Mouse (Mus musculus): ENCODE measurements around the gene Sfn. TPM values are rescaled to one million over a fixed set of nuclear protein-coding genes. Genes with fewer than 3 reads are reported as not detected.

The Sfn gene
- polyA plus RNA-seq, 1 experiment from 2014 or later = 0.40 TPM

DNA sequence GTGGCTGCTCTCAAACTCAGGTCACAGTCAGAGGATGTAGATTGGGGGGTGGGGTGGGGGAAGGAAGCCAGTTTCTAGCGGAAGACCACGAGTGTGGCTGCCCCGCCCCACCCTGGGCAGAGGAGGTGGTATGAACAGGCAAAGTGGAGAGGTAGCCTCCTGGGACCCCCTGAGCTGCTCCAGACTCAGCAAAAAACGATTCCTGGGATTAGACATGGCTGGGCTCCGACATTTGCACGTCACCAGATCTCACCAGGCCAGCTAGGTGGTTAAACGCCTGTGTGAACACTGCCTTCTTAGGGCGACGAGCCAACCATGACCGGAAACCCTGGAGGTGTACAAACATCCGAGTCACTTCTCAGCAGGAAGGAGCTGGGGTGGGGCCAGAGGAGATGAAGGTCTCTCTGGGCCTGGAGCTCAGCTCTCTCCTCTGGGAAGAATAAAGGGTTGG is 23.7 kb upstream of the Sfn start:
- TF ChIP-seq EP300 (IDR thresholded peaks at IDR 0.05; ENCODE audit: low read depth) (peak; percentile 27; the same call in 1 of the 2 replicates), CTCF (IDR thresholded peaks at IDR 0.05; ENCODE audit: low read depth) (0 out of 2 replicates have a peak, but pooled peaks have one; percentile 1)
- Histone ChIP-seq H3K4me3 (ENCODE audit: low read depth, low read length) (no peak overlapping the region), H3K4me1 (ENCODE audit: insufficient read depth) (peaks cover 28% of the 10 kb centered on the region), H3K36me3 (replicated peaks; ENCODE audit: insufficient read depth, low read length) (peaks cover 18% of the 10 kb centered on the region; the same call in 1 of the 2 replicates), H3K27ac (ENCODE audit: low read depth) (peak overlapping the region; percentile 85), H3K9ac (replicated peaks) (no peak overlapping the region), H3K4me2 (ENCODE audit: low read depth, low read length) (peak overlapping the region; percentile 22; the same call in 1 of the 2 replicates), H3K9me3 (ENCODE audit: low read length) (no peaks in the 10 kb centered on the region), H3K27me3 (ENCODE audit: insufficient read depth, low read length) (no peaks in the 10 kb centered on the region)
- ATAC-seq (peak; percentile 63), DNase-seq (peak; percentile 64)
- 34% methylated on average over 11 of the region's 11 CpGs for WGBS (ENCODE audit: insufficient replicate concordance)

DNA sequence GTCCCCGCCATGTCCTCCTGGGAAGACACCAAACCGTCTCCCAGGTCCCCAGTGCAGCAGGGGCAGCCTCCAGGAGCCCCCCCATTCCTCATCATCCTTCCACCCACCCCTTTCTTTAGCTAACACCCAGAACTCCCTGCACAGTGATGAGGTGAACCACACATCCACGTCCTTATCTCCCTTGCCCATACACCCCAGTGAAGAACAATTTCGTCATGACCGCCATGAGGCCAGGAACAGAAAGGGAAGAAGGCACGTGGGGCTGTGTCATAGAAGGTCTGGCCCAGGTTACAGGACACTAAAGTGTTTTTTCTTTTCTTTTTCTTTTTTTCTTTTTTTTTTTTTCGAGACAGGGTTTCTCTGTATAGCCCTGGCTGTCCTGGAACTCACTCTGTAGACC is 22.9 kb upstream of the Sfn start:
- DNase-seq (no peak), ATAC-seq (peak; percentile 73)
- Histone ChIP-seq H3K4me1 (ENCODE audit: insufficient read depth) (peaks cover 33% of the 10 kb centered on the region), H3K36me3 (replicated peaks; ENCODE audit: insufficient read depth, low read length) (peaks cover 18% of the 10 kb centered on the region; the same call in 1 of the 2 replicates), H3K9ac (replicated peaks) (no peak overlapping the region), H3K9me3 (ENCODE audit: low read length) (no peaks in the 10 kb centered on the region), H3K4me2 (ENCODE audit: low read depth, low read length) (no peak overlapping the region), H3K27me3 (ENCODE audit: insufficient read depth, low read length) (no peaks in the 10 kb centered on the region), H3K27ac (ENCODE audit: low read depth) (peak overlapping the region; percentile 85; the same call in 1 of the 2 replicates), H3K4me3 (ENCODE audit: low read depth, low read length) (no peak overlapping the region)
- TF ChIP-seq EP300 (IDR thresholded peaks at IDR 0.05; ENCODE audit: low read depth) = peak; percentile 65; the same call in 1 of the 2 replicates
- TF ChIP-seq CTCF (IDR thresholded peaks at IDR 0.05; ENCODE audit: low read depth) = no peak
- WGBS (ENCODE audit: insufficient replicate concordance) = 54% methylated on average over 7 of the region's 7 CpGs

GRCm38 (mm10) chr4:133622161-133622695 is 20.3 kb upstream of the Sfn start:
- Histone ChIP-seq H3K4me3 (ENCODE audit: low read depth, low read length) (no peak overlapping the region), H3K9ac (replicated peaks) (no peak overlapping the region), H3K36me3 (replicated peaks; ENCODE audit: insufficient read depth, low read length) (peaks cover 18% of the 10 kb centered on the region; the same call in 1 of the 2 replicates), H3K4me2 (ENCODE audit: low read depth, low read length) (no peak overlapping the region), H3K9me3 (ENCODE audit: low read length) (no peaks in the 10 kb centered on the region), H3K27me3 (ENCODE audit: insufficient read depth, low read length) (no peaks in the 10 kb centered on the region), H3K4me1 (ENCODE audit: insufficient read depth) (peaks cover 36% of the 10 kb centered on the region), H3K27ac (ENCODE audit: low read depth) (0 out of 2 replicates have a peak overlapping the region, but pooled peaks have one; percentile 45)
- WGBS (ENCODE audit: insufficient replicate concordance) = 50% methylated on average over 11 of the region's 11 CpGs
- DNase-seq = no peak
- ATAC-seq = no peak
- TF ChIP-seq EP300 (IDR thresholded peaks at IDR 0.05; ENCODE audit: low read depth) (no peak), CTCF (IDR thresholded peaks at IDR 0.05; ENCODE audit: low read depth) (no peak)

- DNase-seq (no peak), ATAC-seq (no peak)
- TF ChIP-seq CTCF (IDR thresholded peaks at IDR 0.05; ENCODE audit: low read depth) = no peak
- no peak for TF ChIP-seq EP300 (IDR thresholded peaks at IDR 0.05; ENCODE audit: low read depth)
- Histone ChIP-seq H3K27me3 (ENCODE audit: insufficient read depth, low read length) (no peaks in the 10 kb centered on the region), H3K36me3 (replicated peaks; ENCODE audit: insufficient read depth, low read length) (0 out of 2 replicates have a peak, but pooled peaks cover 12% of the 10 kb centered on the region), H3K9me3 (ENCODE audit: low read length) (no peaks in the 10 kb centered on the region), H3K9ac (replicated peaks) (no peak overlapping the region), H3K27ac (ENCODE audit: low read depth) (peak overlapping the region; percentile 48; the same call in 1 of the 2 replicates), H3K4me2 (ENCODE audit: low read depth, low read length) (no peak overlapping the region), H3K4me3 (ENCODE audit: low read depth, low read length) (no peak overlapping the region), H3K4me1 (ENCODE audit: insufficient read depth) (peaks cover 32% of the 10 kb centered on the region)
- WGBS (ENCODE audit: insufficient replicate concordance) = 63% methylated on average over 8 of the region's 8 CpGs
Observed at GRCm38 (mm10) chr4:133620668-133621067, 18.7 kb upstream of the Sfn start.

DNA sequence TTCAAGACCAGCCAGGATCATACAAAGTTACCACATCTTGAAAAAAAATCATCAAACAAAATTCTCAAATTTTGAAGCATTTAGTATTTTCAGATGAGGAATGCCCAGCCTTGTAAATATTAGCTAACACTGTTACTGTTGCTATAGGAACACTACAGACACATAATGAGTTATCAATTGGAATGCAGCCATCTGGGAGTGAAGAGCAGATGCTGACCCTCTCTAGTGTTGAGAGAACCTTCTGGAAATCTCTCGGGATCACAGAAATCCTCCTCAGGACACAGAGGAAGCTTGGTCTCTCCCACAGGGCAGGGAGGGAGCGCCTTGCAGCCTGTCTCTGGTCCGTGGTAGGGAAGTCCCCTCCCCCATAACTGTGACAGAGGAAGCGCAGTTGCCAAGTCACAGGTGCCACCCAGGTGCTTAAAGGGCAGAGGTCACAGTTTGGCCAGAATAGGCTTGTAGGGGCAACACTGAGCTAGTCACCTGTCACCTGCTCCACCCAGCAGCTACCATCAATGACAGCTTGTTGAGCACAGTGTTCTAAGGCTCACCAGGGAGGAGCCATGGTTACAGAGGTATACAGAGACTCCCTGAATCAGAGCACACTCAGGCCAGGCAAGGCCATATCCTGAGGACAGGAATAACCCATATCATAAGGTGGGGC is 17.6 kb upstream of the Sfn start:
- H3K4me1 ChIP-seq (ENCODE audit: insufficient read depth) = peaks cover 22% of the 10 kb centered on the region
- no peak overlapping the region for H3K4me2 ChIP-seq (ENCODE audit: low read depth, low read length)
- TF ChIP-seq CTCF (IDR thresholded peaks at IDR 0.05; ENCODE audit: low read depth) (no peak), EP300 (IDR thresholded peaks at IDR 0.05; ENCODE audit: low read depth) (no peak)
- H3K27ac ChIP-seq (ENCODE audit: low read depth) = no peak overlapping the region
- WGBS (ENCODE audit: insufficient replicate concordance) = 51% methylated on average over 4 of the region's 4 CpGs
- no peak overlapping the region for H3K9ac ChIP-seq (replicated peaks)
- no peak overlapping the region for H3K4me3 ChIP-seq (ENCODE audit: low read depth, low read length)
- no peaks in the 10 kb centered on the region for H3K9me3 ChIP-seq (ENCODE audit: low read length)
- H3K27me3 ChIP-seq (ENCODE audit: insufficient read depth, low read length) = no peaks in the 10 kb centered on the region
- DNase-seq (no peak), ATAC-seq (peak; percentile 12; the same call in 1 of the 2 replicates)
- H3K36me3 ChIP-seq (replicated peaks; ENCODE audit: insufficient read depth, low read length) = 0 out of 2 replicates have a peak, but pooled peaks cover 15% of the 10 kb centered on the region

DNA sequence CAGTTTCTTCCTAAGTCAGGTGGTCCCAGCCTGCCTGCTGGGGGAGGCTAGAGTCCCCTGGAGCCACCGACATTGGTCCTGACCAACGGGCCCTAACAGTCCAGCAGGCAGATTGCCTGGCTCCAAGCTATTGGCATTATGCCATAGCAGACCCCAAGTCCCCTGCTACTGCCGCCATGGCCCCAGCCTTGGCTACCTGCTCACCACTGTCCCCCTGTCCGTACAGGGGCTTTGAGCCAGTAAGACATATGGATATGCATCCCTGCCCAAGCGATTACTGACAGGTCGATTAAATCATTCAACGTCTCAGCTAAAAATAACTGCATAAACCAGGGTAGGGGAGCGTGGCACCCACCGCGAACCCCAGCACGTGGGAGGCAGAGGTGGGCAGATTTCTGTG is 16.0 kb upstream of the Sfn start:
- no peaks in the 10 kb centered on the region for H3K27me3 ChIP-seq (ENCODE audit: insufficient read depth, low read length)
- H3K4me3 ChIP-seq (ENCODE audit: low read depth, low read length) = no peak overlapping the region
- peaks cover 7% of the 10 kb centered on the region for H3K36me3 ChIP-seq (replicated peaks; ENCODE audit: insufficient read depth, low read length)
- TF ChIP-seq CTCF (IDR thresholded peaks at IDR 0.05; ENCODE audit: low read depth) (no peak), EP300 (IDR thresholded peaks at IDR 0.05; ENCODE audit: low read depth) (no peak)
- ATAC-seq (no peak), DNase-seq (no peak)
- no peaks in the 10 kb centered on the region for H3K9me3 ChIP-seq (ENCODE audit: low read length)
- H3K4me1 ChIP-seq (ENCODE audit: insufficient read depth) = peaks cover 17% of the 10 kb centered on the region
- no peak overlapping the region for H3K27ac ChIP-seq (ENCODE audit: low read depth)
- no peak overlapping the region for H3K9ac ChIP-seq (replicated peaks)
- WGBS (ENCODE audit: insufficient replicate concordance) = 89% methylated on average over 11 of the region's 11 CpGs
- no peak overlapping the region for H3K4me2 ChIP-seq (ENCODE audit: low read depth, low read length)

All from liver, postnatal 0 days (tissue).